Mouse (Mus musculus): ENCODE measurements around the gene Wbp1. TPM values are rescaled to one million over a fixed set of nuclear protein-coding genes. Genes with fewer than 3 reads are reported as not detected.
"Not testable (repeated sequence)": the region's sequence is repeated elsewhere in the genome, so short reads cannot be mapped to it uniquely, and the experiment has no call there.

Wbp1 gene
- 101 and 113 TPM in 2 replicates for polyA plus RNA-seq (2016; fragmentation: Nextera tagmentation; extraction: Ambion mirVana)

DNA sequence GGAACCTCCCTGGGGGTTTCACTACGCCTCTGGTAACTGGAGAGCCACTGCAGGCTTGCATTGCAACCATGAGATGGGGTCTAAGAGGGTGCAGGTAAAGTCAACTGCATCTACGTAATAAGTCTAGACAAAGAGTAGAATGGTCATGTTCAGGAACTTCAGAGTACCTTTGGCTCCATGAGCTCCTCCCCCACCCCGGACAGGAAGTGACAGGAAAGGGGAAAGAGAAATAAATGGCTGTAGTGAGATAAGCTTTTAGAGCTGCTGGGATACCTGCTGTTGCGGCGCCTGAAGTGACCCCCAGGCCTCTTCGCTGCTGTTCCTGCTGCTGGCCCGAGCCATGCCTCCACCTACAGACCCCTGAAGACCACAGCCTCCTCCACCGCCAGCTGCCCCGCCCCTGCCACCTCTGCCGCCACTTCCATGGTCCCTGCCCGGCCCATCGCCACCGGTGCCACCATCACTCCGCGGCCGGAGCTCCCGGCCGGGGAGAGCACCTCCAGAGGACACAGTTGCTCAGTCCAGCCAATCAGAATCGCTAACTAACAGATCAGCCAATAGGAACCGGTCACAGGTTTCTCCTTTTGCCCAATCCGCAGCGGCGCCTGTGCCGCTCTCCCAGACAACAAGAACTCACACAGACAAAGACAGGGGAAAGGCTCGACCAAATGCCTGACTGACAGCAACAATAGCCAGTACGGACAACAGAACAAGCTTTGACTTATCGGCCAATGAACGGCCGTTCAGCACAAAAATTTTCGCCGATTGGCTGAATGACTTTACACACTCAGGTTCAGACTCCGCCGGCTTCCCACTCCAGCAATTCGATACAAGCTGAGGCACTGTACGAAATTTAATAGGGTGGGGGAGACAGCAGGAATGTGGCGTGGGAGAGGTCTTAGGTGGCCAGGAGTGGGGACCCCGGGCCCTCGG, at the start of gene Wbp1:
Gene Wbp1, minus strand, starts transcription at position 630 of the 933 bp plus-strand sequence.
- no peaks in the 10 kb centered on the region for H3K9me3 ChIP-seq
- peak; percentile 100 for DNase-seq (ENCODE audit: low spot score)
- peak within 1 kb of the TSS; percentile 98 for H3K27ac ChIP-seq
- H3K36me3 ChIP-seq, result peaks cover 30% of the 10 kb centered on the region
- H3K4me1 ChIP-seq, result peaks cover 62% of the 10 kb centered on the region
- under 1% methylated on average over 38 of the region's 38 CpGs for WGBS
- peak within 1 kb of the TSS; percentile 91 for H3K4me3 ChIP-seq
- no peaks in the 10 kb centered on the region for H3K27me3 ChIP-seq (ENCODE audit: insufficient read depth, poor library complexity, severe bottlenecking)

DNA sequence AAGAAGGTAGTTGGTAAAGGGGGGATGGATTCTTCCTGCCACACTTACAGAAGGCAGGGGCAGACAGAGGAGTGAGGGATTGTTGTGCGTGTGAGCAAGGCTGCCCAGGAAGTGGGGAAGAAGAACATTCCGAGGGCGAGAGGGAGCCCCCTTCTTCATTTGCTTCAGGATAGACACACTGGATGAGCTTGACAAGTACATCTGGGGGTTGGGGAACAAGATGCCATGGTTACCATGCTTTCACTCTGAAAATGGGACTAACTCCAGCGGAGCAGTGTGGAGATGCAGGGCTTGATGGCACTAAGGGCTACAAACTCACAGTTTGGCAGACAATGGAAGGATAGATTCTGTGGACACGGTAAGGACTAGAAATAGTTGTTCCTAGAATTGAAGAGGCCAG, 49.7 kb upstream of the Wbp1 start:
- Histone ChIP-seq H3K9me3 (no peaks in the 10 kb centered on the region), H3K27me3 (ENCODE audit: insufficient read depth, poor library complexity, severe bottlenecking) (no peaks in the 10 kb centered on the region), H3K27ac (no peak overlapping the region), H3K4me3 (no peak overlapping the region), H3K4me1 (peaks cover 37% of the 10 kb centered on the region), H3K36me3 (peaks cover under 1% of the 10 kb centered on the region; the same call in 1 of the 2 replicates)
- DNase-seq (ENCODE audit: low spot score), result no peak
- 81% methylated on average over 5 of the region's 5 CpGs for WGBS

DNA sequence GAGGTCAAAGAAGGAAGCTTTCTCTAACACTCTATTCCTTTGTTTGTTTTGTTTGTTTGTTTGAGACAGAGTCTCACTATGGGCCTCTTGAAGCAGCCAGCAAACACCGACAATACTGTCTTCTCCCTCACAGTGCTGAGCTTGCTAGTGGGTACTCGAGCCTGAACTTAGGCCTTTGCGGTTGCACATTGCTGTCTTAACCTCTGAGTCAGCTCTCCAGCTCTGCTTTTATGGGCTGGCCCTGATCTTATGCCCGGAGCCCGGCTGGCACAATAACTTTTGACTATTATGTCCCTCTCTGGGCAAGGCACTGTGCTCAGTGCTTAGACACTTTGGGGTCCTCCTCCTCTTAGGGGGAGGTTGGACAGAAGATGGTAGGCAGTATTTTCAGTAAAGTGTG, 48.5 kb upstream of the Wbp1 start:
- Histone ChIP-seq H3K36me3 (no peaks in the 10 kb centered on the region), H3K9me3 (no peaks in the 10 kb centered on the region), H3K4me1 (peaks cover 37% of the 10 kb centered on the region), H3K27ac (no peak overlapping the region), H3K27me3 (ENCODE audit: insufficient read depth, poor library complexity, severe bottlenecking) (no peaks in the 10 kb centered on the region), H3K4me3 (no peak overlapping the region)
- WGBS, result 84% methylated on average over 5 of the region's 5 CpGs
- DNase-seq (ENCODE audit: low spot score), result no peak

DNA sequence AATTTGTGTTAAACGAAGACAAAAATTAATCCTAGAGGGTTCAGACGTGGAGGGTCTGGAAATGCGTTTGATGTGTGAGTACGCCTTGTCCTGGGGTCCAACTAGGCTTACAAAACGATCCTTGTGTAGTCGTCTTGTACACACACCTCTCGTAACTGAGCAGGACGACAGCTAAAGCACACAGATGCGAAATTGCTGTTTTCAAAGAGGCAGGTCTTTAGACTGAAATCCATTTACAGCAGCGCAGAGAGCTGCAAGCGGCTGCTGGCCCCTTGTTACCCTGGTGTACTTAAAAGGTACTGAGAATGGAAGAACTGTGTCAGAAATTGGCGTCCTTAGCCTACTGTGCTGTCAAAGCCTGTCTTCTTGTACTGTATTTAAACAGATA, 44.9 kb upstream of the Wbp1 start:
- Histone ChIP-seq H3K4me1 (peaks cover 34% of the 10 kb centered on the region), H3K36me3 (no peaks in the 10 kb centered on the region), H3K27me3 (ENCODE audit: insufficient read depth, poor library complexity, severe bottlenecking) (peaks cover 17% of the 10 kb centered on the region), H3K4me3 (peak overlapping the region; percentile 95), H3K27ac (peak overlapping the region; percentile 99), H3K9me3 (no peaks in the 10 kb centered on the region)
- DNase-seq (ENCODE audit: low spot score), result no peak
- WGBS, result 1% methylated on average over 12 of the region's 12 CpGs

DNA sequence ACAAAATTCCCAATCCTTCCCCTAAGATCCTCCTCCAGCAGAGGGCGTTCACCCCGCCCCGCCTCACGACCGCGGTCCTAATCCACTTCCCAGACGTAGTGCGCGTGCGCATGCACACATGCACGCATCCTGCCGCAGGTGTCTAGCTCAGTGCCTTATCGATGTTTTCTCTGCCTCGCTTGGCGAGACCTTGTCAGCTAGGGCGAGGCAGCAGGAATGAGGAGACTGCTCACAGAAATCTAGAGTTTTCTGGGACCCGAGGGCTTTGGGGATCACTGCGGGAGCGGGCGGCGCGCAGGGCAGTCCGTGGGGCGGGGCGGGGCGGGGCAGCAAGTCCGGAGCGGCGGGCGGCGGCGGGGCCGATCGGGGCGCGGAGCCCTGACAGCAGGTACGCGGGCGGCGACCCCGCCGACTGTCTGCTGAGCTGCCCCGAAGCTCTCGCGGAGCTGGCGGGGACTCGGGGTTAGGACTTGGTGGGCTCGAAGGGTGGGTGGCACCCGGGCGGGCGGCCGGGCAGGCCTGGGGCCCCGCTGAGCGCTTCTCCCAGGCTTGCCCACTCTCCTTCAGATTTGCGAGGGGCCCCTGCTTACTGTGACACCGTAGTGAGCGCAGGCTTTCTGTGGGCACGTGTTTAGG, 44.4 kb upstream of the Wbp1 start, which contains the start of gene Dctn1:
Gene Dctn1, plus strand, starts transcription at position 314 of the 636 bp plus-strand sequence.
- H3K4me1 ChIP-seq, result peaks cover 36% of the 10 kb centered on the region
- peak within 1 kb of the TSS; percentile 95 for H3K4me3 ChIP-seq
- under 1% methylated on average over 57 of the region's 58 CpGs for WGBS
- peaks cover 22% of the 10 kb centered on the region for H3K27me3 ChIP-seq (ENCODE audit: insufficient read depth, poor library complexity, severe bottlenecking)
- no peaks in the 10 kb centered on the region for H3K9me3 ChIP-seq
- DNase-seq (ENCODE audit: low spot score), result peak; percentile 96
- H3K27ac ChIP-seq, result peak within 1 kb of the TSS; percentile 99
- no peaks in the 10 kb centered on the region for H3K36me3 ChIP-seq

DNA sequence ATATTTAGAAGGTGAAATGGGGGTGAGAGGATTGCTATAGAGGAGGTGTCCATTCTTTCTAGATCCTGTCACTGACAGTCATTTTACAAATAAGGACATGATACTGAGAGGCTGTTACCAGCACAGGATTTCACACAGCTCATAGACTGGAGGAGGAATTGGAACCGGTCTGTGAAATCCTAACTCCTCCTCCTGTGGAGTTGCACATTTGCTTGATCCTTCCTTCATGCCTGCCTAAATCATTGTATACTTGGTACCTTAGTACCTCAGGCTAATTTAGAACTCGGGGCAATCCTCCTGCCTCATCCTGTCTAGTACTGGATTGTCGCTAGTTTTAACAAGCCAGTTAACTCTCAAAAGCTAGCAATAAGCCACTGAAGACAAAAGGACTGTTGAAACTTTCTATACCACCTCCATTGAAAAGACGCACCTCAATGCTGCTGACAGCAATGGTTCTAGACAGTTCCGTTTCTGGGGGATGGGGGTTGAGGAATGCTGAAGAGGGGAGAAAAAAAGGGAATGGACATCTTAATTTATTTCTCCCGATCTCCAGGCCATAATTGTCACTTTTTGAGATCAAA, 43.8 kb upstream of the Wbp1 start:
- no peaks in the 10 kb centered on the region for H3K36me3 ChIP-seq
- H3K4me1 ChIP-seq, result peaks cover 36% of the 10 kb centered on the region
- peak overlapping the region; percentile 95 for H3K4me3 ChIP-seq
- DNase-seq (ENCODE audit: low spot score), result no peak
- H3K27ac ChIP-seq, result peak overlapping the region; percentile 99
- no peaks in the 10 kb centered on the region for H3K9me3 ChIP-seq
- peaks cover 28% of the 10 kb centered on the region for H3K27me3 ChIP-seq (ENCODE audit: insufficient read depth, poor library complexity, severe bottlenecking)
- WGBS, result 7% methylated on average over 6 of the region's 6 CpGs

DNA sequence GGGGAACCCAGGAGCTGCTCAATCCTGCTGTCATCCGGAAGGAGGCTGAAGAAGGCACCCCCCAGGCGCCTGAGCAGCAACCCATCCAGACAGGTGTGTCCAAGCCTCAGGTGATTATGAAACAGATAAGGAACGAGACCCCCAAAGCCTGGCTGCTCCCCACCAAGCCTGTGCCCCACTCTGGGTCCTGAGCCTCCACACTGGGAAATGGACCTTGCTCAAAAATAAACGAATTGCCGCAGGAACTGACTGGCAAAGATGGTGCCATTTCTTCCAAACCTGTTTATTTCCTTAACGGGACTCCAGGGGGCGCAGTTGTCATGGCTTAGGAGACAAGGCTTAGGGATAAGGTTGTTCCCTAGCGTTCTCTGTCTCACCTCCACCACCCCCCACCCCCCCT, 41.3 kb upstream of the Wbp1 start:
- peak overlapping the region; percentile 42; the same call in 1 of the 2 replicates for H3K27ac ChIP-seq
- H3K4me1 ChIP-seq, result peaks cover 30% of the 10 kb centered on the region
- no peaks in the 10 kb centered on the region for H3K9me3 ChIP-seq
- H3K4me3 ChIP-seq, result peak overlapping the region; percentile 53
- peaks cover 32% of the 10 kb centered on the region for H3K27me3 ChIP-seq (ENCODE audit: insufficient read depth, poor library complexity, severe bottlenecking)
- WGBS, result under 1% methylated on average over 8 of the region's 8 CpGs
- DNase-seq (ENCODE audit: low spot score), result peak; percentile 80
- H3K36me3 ChIP-seq, result no peaks in the 10 kb centered on the region

DNA sequence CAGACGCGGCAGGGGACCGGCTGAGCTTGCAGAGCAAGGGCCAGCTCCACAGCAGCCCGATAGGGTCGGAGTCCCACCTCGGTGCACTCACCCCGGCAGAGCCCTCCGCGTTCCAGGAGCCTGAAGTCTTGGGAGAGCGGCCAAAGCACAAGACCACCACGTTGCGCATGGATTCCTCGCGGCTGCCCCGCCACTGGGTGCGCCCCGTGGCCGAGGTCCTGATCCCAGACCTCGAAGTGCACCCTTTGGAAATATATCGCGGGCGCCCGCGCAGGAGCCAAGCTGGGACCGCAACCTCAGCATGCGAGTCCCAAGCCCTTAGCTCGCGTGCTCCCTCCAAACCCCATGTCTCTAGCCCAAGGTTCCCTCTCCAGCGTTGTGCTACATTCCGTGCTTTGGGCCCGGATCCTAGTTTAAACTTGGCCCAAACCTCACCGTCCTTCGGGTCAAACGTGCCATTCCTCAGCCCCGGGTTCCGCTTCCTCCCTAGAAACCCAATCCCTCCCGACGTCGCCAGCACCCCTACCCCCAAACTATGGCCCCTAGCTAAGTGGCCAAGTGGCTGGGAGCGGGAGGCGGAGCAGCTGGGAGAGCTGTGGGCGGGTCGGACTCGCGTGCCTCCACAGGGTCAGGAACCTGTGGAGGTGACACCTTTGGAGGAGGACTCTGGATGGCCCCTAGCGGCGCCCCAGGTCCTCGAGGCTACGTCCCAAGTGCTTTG, 40.7 kb upstream of the Wbp1 start:
- H3K27ac ChIP-seq, result peak overlapping the region; percentile 42; the same call in 1 of the 2 replicates
- H3K9me3 ChIP-seq, result no peaks in the 10 kb centered on the region
- H3K4me3 ChIP-seq, result peak overlapping the region; percentile 53
- WGBS, result under 1% methylated on average over 49 of the region's 49 CpGs
- H3K27me3 ChIP-seq (ENCODE audit: insufficient read depth, poor library complexity, severe bottlenecking), result peaks cover 36% of the 10 kb centered on the region
- no peaks in the 10 kb centered on the region for H3K36me3 ChIP-seq
- DNase-seq (ENCODE audit: low spot score), result peak; percentile 79
- peaks cover 25% of the 10 kb centered on the region for H3K4me1 ChIP-seq

DNA sequence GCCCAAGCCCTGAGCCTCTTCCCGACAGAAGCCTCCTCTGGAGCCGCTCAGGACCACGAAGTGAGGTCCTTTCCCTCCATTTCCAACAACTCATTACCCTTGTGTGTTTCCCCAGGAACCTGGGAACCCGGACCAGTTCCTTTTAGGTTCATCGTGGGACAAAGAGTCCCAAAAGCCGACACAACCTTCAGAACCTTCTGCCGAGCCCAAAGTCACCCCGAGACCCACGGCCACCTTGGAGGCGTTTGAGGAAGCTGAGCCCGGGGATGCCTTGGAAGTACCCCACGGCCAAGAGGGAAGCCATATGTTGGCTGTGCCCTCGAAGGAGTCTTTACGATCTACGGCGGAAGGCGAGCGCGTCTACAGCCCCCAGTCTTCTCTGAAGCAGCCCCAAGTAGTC, 40.1 kb upstream of the Wbp1 start:
- WGBS, result 6% methylated on average over 19 of the region's 19 CpGs
- peaks cover 21% of the 10 kb centered on the region for H3K4me1 ChIP-seq
- H3K27me3 ChIP-seq (ENCODE audit: insufficient read depth, poor library complexity, severe bottlenecking), result peaks cover 38% of the 10 kb centered on the region
- H3K4me3 ChIP-seq, result peak overlapping the region; percentile 53
- H3K27ac ChIP-seq, result no peak overlapping the region; the same call in 1 of the 2 replicates
- no peaks in the 10 kb centered on the region for H3K9me3 ChIP-seq
- no peak for DNase-seq (ENCODE audit: low spot score)
- no peaks in the 10 kb centered on the region for H3K36me3 ChIP-seq

DNA sequence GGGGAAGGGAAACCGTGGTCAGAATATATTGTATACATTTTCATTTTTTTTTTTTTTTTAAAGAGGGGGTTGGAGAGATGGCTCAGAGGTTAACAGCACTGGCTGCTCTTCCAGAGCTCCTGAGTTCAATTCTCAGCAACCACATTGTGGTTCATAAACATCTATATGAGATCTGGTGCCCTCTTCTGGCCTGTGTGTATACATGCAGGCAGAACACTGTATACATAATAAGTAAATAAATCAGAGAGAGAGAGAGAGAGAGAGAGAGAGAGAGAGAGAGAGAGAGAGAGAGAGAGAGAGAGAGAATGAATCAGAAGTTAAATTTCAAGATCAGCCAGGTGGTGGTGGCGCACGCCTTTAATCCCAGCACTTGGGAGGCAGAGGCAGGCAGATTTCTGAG, 38.1 kb upstream of the Wbp1 start:
- Histone ChIP-seq H3K4me1 (peaks cover 32% of the 10 kb centered on the region), H3K27me3 (ENCODE audit: insufficient read depth, poor library complexity, severe bottlenecking) (peaks cover 52% of the 10 kb centered on the region)
- not testable (repeated sequence) for H3K36me3 ChIP-seq; H3K4me3 ChIP-seq; H3K9me3 ChIP-seq; DNase-seq (ENCODE audit: low spot score); H3K27ac ChIP-seq
- 50% methylated on average over 3 of the region's 3 CpGs for WGBS

DNA sequence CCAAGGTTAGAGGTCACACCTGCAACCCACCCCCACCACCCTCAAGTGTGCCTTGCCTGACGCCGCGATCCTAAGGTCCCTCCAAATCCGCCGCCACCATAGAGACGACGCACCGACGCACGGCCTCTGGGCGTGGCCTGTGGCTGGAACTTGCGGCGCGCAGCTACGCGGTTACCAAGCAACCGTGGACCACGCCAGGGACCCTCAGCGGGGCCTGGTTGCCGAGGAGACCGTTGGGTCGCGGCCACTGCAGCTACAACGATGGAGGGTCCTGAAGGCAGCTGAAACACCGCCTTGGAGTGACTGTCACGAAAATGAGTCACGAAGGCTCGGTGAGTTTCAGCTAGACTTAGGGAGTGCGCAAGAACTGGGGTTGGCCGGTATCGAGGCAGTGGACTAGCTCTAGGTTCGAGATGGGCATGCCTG, 34.9 kb upstream of the Wbp1 start, which contains the start of the genes Wdr54 and 1700003E16Rik:
Gene Wdr54, minus strand, starts transcription at position 139 of the 426 bp plus-strand sequence.
Gene 1700003E16Rik, plus strand, starts transcription at position 146 of the 426 bp plus-strand sequence.
- Histone ChIP-seq H3K36me3 (peaks cover 12% of the 10 kb centered on the region; the same call in 1 of the 2 replicates), H3K9me3 (no peaks in the 10 kb centered on the region), H3K4me1 (peaks cover 27% of the 10 kb centered on the region), H3K27ac (peak within 1 kb of the TSS; percentile 65), H3K4me3 (peak within 1 kb of the TSS; percentile 68), H3K27me3 (ENCODE audit: insufficient read depth, poor library complexity, severe bottlenecking) (peaks cover 39% of the 10 kb centered on the region)
- WGBS, result 2% methylated on average over 32 of the region's 32 CpGs
- DNase-seq (ENCODE audit: low spot score), result peak; percentile 93
